Mouse (Mus musculus): Measurements from ENCODE around the gene Psmd11.

DNA sequence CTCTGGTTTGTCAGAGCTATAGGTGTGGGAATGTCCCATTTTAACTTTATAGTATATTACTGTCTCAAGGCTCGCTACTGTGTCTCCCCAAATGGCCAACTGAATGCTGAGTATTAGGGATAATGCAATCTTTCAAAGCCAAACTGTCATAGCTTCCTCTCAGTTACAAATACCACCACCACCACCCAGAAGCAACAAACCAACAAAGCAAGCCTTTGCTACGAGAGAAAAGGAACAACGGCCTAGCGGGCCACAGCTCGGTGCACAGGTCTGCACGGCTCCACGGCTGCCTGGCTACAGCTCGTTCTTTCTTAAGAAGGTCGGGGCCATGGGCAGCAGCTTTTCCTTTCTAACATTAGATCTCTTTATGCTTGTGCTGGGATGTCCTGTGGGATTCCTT is 66.4 kb downstream of the Psmd11 start:
- TF ChIP-seq POLR2A (IDR thresholded peaks at IDR 0.05; ENCODE audit: borderline replicate concordance, low read depth, low read length) = no peak
- no peak for TF ChIP-seq CTCF (IDR thresholded peaks at IDR 0.05; ENCODE audit: low read depth, low read length)

Data from bone marrow macrophage, adult 2 months (primary cell).